Mouse (Mus musculus): ENCODE results near the gene Pald1.

DNA sequence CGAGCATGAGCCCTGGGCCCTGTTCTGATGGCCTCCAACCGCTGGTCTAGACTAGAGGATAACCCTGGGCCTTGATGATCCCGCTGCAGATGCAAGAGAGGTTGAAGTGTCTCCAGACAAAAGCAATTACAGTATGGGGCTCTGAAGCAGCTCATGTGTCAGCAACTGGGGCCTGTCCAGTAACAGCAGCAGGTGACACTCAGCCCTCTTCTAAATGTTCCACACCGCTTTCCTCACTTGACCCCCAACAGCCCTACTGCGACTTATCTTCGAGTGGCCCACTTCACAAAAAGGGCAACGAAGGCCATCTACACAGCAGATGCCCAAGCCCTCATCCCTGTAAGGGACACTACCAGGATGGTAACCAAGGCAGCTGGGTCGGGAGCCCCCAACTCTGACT lies 38.2 kb downstream of the Pald1 start:
- TF ChIP-seq CTCF (IDR thresholded peaks at IDR 0.05; ENCODE audit: low read depth) = no peak
- TF ChIP-seq EP300 (optimal IDR thresholded peaks at IDR 0.05) = no peak

All from stomach, postnatal 0 days (tissue).